Mouse (Mus musculus): ENCODE data around the gene Tmtc2. TPM values are rescaled to one million over a fixed set of nuclear protein-coding genes. Genes with fewer than 3 reads are reported as not detected.

The Tmtc2 gene
- total RNA-seq (2021): 10 to 100 TPM; 10.5 to 11.9 TPM

DNA sequence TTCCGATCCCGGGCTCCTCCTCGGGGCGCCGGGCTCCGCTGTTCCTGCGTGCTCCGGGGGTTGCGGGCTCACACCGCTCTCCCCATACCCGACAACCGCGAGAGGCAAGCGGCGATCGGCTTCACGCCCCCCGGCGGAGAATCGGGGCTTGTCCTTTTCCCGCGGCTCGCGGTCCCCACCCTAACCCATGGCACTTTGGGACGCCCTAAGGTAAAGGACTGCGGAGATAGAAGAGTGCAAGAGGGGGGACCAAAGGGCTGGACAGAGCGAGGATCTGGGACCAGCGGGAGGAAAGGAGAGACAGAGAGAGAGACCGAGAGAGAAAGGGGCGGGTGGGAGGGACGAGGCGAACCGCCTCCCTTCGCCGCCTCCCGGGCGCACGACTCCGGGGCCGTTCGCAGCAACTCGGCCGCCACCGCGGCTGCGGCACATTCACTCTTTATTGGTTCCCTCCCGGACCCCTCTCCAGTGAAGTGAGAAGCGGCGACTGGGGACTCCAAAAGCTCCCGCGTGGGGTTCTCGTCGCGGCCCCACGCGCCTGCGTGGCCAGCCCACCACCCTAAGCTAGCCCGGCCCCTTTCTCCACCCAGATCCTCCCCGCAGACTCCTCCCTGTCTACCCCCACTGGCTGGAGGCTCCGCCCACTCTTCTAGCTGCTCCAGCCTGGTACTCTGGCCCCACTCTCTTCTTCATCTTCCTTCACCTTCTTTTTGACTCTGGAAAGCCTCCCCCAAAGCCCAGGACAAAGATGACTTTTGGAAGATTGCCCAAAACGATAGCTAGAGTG, at the start of gene Tmtc2:
Tmtc2 (minus strand) TSS at position 544 of the 787 bp plus-strand sequence.
- DNase-seq (ENCODE audit: extremely low spot score in 1 of 2, low spot score in 1 of 2): peak; percentile 69 to 74

DNA sequence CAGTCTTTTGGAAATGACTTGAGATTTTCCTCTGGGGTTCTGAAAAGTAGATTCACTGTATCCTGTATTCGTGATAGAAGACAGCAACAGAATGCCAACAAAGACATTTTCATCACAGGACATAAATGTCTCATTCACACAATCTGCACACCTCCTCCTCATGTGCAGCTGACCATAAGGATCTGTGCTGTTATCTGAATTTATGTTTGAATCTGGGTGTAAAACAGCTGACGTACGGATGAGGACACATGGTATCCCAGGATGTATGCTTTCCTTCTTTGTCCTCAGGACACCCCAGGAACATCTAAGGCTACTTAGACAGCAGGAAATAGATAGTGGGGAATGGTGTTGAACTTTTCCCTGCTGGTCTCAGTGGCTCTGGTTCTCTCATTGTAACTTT, 37.9 kb upstream of the Tmtc2 start:
- no peak for DNase-seq (ENCODE audit: extremely low spot score in 1 of 2, low spot score in 1 of 2)

DNA sequence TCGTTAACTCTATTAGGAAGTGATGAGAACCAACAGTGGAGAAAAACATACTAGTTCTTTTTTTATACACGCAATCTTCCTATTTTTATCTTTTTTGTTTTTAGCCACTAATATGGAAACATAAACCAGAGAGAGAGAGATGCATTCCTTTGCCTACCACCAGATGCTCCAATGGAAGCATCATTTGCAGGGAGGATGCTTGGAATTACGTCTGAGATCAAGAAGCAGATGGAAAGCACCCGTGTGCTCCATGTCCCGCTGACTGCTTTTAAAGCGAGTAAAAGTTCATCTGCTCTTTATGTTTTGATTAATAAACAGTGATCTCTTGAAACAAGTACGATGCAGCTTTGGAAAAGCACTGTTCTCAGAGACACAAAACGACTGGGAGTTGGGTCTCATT, 24.6 kb upstream of the Tmtc2 start:
- DNase-seq (ENCODE audit: extremely low spot score in 1 of 2, low spot score in 1 of 2): no peak

DNA sequence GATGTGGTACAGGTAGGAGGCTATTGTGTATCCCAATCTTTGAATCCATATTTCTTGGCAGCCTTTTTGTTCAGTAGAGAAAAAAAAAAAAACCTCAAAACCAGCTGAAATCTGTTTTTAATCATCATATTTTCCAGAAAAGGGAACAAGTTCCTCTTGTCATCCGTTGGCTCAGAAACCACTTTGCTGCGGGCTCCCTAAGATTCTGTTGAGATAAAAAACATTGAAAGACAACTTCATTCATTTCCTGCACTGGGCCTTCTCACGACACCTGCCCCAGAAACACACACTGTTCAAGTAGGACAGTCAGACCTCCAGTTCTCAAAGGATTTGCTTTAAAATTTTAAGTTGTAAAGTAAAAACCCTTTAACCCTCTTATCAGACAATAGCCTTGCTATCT, 23.0 kb upstream of the Tmtc2 start:
- no peak for DNase-seq (ENCODE audit: extremely low spot score in 1 of 2, low spot score in 1 of 2)

DNA sequence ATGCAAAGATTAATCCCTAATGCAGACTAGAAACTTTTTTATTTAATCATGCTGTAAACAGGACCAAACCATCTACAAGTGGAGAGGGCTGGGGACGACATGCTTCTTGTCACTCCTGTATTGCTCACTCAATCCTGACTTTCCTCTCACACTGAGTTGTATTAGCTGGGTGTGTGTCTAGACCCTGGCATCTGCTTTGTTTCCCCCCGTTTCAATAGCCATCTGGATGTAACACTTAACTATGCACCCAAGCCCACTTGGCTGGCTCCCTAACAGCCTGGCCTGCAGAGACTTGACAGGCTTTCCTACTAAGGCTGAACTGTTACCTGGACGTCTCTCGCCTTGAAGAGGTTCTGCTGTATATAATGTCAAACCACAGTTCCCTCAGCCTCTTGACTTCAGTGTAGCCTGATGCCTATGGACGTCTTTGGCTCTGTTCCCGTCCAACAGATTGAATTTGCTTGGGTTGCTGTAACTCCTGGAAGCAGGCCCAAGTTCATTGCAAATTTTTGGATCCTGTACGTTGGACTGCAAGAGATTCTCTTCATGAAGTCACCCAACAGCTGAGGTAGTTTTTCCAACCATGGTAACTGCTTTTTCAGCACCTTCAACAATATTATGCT, 21.3 kb upstream of the Tmtc2 start:
- no peak for DNase-seq (ENCODE audit: extremely low spot score in 1 of 2, low spot score in 1 of 2)

DNA sequence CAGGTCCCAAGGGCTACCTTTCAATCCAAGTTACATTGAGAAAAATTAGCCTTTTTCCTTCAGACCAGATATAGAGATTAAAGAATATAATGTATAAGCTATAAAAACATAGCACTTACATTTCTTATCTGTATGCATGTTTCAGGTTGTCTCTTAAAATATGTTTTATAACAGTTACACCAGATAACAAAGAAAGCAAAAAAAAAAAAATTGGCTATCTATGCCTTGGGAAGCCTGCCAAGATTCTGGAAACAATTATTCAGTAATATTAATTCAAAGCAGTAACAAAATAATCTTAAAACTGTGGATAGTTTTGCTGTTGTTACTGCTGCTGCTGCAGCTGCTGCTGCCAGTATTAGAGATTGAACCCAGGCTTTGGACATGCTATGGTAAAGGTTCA, 13.9 kb upstream of the Tmtc2 start:
- DNase-seq (ENCODE audit: extremely low spot score in 1 of 2, low spot score in 1 of 2): no peak

DNA sequence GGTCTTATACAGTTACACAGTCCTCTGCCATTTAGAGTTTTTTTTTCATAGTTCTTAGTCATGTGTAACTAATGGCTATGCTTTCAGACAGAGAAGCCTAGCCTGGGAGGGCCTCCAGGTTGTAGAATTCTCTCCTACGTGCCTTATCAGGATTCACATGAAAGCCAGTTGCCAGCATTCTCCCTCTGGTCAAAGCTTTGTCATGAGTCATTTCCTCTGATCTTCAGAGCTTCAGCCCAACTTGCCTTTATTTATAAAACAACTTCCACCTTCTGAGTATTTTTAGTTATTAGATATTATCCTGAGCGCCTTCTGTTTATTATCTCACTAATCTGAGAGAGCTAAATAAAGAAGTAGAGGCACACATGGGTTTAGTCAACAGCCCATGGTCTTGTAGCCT, 5.1 kb upstream of the Tmtc2 start:
- DNase-seq (ENCODE audit: extremely low spot score in 1 of 2, low spot score in 1 of 2): no peak

DNA sequence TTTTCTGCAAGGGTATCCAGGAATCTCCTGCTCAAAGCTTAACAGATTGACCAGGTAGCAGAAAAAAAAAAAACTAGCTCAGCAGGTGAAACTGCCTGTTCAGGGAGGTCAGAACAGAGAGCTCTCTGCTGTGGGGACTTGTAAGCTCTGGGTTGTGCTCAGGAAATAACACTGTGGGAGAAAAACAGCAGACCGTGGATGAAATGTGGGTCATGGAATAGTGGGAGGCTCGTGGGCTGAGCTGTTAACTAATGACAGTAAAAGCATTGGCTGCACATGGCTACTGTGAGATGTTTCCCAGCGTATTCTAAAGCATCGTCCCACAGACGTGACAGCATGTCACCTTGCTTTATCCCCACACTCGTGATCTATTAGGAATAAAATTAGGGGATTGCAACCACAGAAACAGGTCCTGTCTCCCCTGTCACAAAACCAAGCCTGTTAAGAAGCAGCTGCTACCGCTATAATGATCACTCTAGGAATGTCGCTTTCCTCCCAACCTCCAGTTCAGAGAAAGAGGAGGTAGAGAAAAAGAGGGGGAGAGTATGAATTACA, 4.1 kb upstream of the Tmtc2 start:
- no peak for DNase-seq (ENCODE audit: extremely low spot score in 1 of 2, low spot score in 1 of 2)

DNA sequence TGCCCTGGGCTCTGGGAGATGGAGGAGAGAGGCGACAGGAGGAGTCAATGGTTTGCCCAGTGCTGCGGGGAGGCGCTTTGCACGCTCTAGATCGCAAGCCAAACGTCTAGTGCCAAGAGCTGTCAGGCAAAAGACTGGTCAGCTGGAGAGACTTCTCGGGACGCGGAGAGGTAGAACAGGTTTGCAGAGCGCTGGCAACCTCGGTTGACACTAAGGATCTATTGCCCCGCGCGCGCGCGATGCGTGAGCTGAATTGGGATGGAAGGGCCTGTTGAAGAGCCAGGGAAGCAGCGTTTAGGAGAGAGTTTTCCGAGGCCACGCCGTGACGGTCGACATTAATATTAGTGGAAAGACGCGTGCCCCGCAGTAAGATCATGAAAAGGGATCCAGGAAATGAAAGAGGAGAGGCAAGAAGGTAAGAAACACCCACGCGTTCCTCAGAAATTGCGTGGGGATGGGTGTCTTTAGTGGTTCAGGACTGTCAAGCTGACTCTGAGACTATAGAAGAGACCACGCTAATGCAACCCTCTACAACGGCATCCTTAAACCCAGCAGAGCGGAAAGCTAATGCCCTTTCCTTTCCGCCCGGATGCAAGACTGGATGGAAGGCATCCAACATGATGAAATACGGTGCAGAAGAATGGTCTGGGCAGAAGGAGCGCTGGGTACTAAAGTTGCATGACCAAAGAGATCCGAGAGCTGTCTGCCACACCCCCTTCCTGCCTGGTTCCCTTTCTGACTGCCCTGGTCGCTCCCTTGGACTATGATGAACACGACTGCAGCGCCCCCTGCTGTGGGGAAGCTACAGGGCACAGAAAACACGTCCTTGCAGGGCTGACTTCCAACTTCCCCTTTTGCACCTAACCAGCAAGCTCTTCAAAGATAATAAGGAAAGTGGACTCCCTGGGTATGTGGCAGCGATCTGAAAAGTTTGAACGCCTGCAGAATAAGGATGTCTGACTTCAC, 727 bp upstream of the Tmtc2 start:
- peak; percentile 96 to 99 for DNase-seq (ENCODE audit: extremely low spot score in 1 of 2, low spot score in 1 of 2)

DNA sequence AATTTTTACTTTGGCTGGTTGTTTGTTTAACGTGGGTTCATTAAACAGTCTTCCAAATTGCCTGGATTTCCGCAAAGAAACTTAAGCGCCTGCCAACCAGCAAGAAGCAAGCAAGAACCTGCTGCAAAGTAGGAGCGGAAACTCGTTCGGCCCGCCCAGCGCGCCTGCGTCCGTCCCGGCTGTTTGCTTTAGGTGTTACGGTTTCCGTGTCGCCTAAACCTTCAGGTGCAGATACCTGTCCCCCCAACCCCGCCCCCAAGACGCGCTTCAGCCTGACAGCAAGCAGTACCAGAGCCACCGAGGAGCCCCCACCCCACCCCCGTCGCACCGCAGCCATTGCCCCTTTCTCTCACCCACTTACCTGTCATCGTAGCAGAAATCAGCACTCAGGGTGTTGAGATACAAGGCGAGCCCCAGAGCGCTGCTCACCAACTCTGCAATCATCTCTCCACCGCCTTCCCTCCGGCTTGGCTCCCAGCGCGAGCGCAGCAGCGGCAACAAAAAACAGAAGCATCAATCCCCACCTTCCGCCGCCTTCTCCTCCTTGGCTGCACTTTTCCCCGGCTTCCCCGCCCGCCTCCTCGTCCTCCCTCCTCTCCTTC, 844 bp downstream of the Tmtc2 start:
- peak in 1 of 2 experiments; percentile 17 for DNase-seq (ENCODE audit: extremely low spot score in 1 of 2, low spot score in 1 of 2)

DNA sequence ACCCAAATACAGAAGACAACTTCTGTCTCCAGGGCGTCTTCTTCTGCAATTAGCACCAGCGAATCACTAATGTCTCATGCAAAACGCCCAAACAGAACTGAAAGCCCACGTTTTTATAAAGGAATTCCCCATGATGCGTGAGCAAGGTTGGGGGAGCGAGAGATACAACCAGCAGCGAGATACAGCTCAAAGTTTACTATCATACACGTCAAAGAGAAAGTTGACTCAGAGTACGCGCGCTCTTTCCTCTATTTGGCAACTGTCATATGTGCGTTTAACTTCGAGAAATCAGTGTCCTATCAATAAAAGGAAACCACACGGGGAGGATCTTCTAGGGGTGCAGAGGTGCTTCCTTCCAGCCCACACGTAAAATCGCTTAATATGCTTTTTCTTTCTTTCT, 1.4 kb downstream of the Tmtc2 start:
- DNase-seq (ENCODE audit: extremely low spot score in 1 of 2, low spot score in 1 of 2): no peak

DNA sequence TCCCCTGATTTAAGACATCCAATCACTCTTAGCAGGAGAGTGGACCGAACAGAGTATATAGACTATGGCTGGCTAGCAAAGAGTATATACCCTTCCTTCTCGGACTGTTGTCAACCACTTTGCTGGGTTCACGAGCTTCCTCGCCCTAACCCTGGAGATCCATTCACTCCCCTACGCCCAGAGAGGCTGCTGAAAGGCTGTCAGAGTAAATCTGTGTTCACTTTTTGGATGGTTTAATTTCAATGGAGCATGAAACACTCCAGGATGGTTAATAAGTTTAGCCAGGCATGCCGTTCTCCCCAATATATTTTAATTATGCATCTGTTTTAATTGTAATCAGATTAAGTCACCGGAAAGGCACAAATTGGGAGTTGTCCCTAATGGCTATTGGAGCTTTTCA, 1.9 kb downstream of the Tmtc2 start:
- DNase-seq (ENCODE audit: extremely low spot score in 1 of 2, low spot score in 1 of 2): no peak

DNA sequence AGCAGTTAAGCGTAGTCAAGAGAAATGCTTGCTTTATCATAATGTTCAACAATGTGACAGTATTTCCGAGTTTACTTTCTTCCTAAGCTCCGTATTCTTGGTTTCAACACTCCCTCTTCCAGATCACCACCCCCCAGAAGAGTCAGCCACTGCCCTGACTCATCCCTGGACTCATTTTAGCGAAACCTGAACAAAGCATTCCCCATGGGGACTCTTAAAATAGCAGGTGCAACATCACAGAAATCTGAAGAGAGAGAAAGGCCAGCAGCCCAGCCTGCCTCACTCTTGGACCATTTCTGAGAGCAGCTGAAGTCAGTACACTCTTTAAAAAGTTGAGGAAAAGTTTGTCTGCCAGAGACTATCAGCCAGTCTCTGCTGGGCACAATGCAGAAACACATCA, 2.4 kb downstream of the Tmtc2 start:
- no peak for DNase-seq (ENCODE audit: extremely low spot score in 1 of 2, low spot score in 1 of 2)

DNA sequence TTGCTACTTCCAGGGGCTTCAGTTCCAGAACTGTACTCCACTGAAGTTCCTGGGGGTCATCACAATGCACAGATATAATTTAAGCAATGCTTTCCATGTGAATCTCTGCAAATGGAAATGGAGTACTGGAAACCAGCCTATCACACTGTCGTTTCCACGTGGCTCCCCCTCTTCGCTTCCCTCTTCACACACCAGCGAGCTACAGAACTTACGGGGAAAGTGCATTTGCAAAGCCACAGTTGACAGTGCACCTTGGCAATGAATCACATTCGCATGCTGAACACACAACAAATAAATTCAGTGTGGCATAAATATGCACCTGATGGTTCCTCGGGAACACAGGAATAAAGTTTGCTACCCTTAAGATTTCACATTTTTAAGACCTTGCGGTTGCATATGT, 3.2 kb downstream of the Tmtc2 start:
- no peak for DNase-seq (ENCODE audit: extremely low spot score in 1 of 2, low spot score in 1 of 2)

DNA sequence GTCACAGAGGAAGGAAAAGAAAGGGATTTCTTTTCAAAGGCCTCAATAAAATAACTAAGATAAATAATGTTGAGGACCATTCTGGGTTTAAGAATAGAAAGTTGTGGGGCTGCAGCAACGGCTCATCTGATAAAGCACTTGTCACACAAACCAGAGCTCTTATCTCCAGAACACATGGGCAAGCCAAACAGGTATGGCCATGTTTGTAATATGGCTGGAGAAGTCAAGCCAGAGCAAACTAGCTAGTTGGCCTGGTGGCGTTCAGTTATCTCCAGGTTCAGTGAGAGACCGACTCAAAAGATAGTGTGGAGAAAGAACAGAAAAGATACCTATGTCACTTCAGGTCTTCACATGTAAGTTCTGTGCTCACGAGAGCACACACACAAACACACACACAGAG, 4.7 kb downstream of the Tmtc2 start:
- no peak for DNase-seq (ENCODE audit: extremely low spot score in 1 of 2, low spot score in 1 of 2)

DNA sequence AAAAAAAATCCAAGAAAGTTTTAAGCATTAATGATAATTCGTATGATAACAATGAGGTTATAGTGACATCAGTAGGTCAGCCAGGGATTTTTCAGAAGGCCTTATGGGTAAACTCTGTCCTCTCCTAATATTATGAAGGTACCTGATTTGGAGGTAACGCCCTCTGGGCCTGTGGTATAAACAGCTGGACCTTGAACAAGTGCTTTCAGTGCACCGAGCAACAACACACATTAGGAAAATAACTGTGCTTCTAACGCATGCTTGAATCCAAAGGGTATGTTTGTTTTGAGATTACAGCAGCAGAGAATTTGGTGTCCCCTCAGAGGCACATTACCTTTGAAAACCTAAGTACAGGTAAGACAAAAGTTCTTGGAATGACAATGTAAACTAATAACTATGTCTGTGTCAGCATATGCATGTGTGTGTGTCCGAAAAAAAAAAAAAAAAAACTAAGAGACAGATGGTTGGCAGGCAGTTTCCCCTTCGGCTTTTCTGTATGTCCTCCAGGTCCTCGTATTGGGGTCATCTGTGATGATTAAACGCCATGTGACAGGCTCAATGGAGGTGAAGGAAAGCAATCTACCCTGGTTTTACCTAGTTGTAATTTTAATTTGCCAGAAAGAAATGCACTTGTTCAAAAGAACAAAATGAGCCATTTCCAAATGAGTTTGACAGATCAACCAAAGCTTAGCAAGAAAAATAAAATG, 6.3 kb downstream of the Tmtc2 start:
- DNase-seq (ENCODE audit: extremely low spot score in 1 of 2, low spot score in 1 of 2): no peak

DNA sequence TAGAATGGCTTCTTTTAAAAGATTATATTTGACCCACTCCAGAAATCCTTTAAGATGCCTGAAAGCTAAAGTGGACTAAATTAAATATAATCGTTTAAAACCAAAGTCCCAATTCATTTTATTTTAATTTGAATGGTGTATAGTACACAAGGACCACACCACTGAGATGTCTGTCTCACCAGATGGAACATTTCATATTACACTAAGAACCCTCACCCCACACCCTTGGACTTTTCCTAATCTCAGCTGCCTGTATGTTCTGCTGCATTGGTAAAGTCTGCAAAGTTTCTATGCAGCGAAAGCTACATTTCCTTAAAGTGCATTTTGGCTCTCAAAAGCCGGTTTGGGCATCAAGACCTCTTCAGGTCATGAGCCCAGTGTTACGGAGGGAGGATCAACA, 12.7 kb downstream of the Tmtc2 start:
- DNase-seq (ENCODE audit: extremely low spot score in 1 of 2, low spot score in 1 of 2): no peak

DNA sequence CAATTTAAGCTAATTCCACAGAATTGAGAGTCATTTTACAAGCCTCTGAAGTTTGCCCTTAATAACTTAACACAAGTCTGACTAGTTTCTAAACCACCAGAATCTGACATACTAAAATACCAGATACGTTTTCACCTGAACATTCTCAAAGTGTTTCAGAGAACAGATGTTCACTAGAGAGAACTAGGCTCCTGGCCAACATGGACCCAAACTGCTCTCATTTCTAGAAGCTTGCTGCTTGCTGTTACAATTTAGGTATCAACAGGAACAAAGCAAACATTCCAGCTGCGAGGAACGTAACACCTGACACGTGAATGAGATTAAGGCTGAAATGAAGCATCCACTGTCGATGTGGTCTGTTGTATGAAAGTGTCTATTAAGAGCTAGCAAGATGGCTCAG, 16.7 kb downstream of the Tmtc2 start:
- DNase-seq (ENCODE audit: extremely low spot score in 1 of 2, low spot score in 1 of 2): no peak

DNA sequence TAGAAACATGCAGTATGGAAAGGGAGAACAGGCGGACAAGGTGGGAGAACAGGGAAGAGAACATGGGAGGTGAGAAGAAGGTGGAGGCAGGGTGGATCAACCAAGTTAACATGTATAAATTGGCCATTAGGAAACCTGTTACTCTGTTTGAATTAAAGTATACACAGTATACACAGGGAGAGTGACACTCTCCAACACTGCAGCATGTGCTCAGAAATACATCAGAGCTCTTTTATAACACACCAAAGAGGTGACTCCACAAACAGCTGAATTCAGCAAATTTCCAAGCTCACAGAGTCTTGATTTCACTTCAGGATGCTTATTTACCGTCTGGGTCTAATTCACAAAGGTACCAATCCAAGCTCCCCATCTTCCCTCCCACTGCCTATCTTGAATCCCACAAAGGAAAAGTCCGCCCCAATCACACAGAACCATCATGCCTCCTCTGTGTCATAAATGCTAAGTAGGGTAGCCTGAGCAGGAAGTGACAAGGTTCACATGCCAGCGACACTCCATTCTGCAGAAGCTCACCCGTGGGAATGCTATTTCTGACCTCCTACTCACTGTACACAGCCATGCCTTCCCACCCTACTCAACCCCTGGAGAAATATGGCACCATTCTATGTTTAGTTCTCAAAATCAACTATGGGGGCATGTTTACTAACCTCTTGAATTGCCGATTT, 17.2 kb downstream of the Tmtc2 start:
- no peak for DNase-seq (ENCODE audit: extremely low spot score in 1 of 2, low spot score in 1 of 2)

Data from layer of hippocampus, postnatal 25 days (tissue).